10 mouse cellular contexts compared by ENCODE assay signal in the genomic region with DNA sequence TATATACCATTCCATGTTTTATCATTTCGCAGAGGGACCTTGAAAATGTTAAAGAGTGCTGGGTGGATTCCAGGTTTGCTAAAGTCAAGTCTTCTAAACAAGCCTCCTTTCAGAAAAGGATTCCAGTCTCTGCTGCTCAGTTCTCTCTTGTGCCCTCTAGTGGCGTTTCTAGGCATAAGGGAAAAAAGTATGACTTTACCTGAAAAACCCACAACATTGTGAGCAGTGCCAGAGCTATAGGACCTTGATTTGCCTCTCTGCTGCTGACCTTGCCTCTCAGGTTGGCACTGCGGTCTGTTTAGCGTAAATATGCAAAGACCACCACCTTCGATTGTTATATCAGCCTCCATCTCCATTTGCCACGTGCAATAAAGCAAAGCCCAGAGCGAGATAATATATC. TPM values are rescaled to one million over a fixed set of nuclear protein-coding genes. Genes with fewer than 3 reads are reported as not detected.
DNase-seq lines count a peak whose midpoint lies in the region; ATAC-seq and TF ChIP-seq lines count a peak whose summit lies in the region.
"Had no signal": no experiment of that assay in that cellular context is flagged by ENCODE, and none has a peak within 500 bp of the region (broad histone marks: within the 10 kb centered on the region; RNA-seq: fewer than 3 reads in every experiment).

No protein-coding gene starts in this region.

- 61% methylated on average over 7 of the region's 7 CpGs for WGBS in lung, postnatal 0 days

- DNase-seq in layer of hippocampus, adult 2 months (ENCODE audit: low spot score in 2 of 2), result peak in 1 of 2 experiments; percentile 35
- no peak for DNase-seq in layer of hippocampus, adult 8-10 months (ENCODE audit: low spot score in 2 of 2)
- peak; percentile 16 for DNase-seq in MEL (ENCODE audit: low read depth, low spot score)
- DNase-seq in embryo, embryonic 10.5 days (ENCODE audit: low spot score), result peak; percentile 62
- peak; percentile 64 for DNase-seq in lung, postnatal 0 days (ENCODE audit: low spot score)
- no peak for DNase-seq in spleen, adult 12 weeks (ENCODE audit: low spot score)
- DNase-seq in left cerebral cortex, adult 8-10 months (ENCODE audit: low spot score in 2 of 2), result no peak
- no peak for DNase-seq in right cerebral cortex, postnatal 36 days (ENCODE audit: low spot score in 2 of 2)

- H3K9me3 ChIP-seq in MEL (replicated peaks; ENCODE audit: insufficient read depth, low read length), result no peaks in the 10 kb centered on the region
- H3K9me3 ChIP-seq in lung, postnatal 0 days (ENCODE audit: low read length), result no peaks in the 10 kb centered on the region
- H3K9me3 ChIP-seq: embryonic facial prominence, embryonic 13.5 days; limb, embryonic 15.5 days had no signal

- no peak overlapping the region for H3K4me3 ChIP-seq in layer of hippocampus, adult 2 months
- no peak overlapping the region for H3K4me3 ChIP-seq in MEL (ENCODE audit: control insufficient read depth in 1 of 2, insufficient read depth in 1 of 2, low read depth in 2 of 2, low read length in 2 of 2)
- H3K4me3 ChIP-seq in lung, postnatal 0 days (ENCODE audit: low read depth, low read length), result no peak overlapping the region
- H3K4me3 ChIP-seq: embryonic facial prominence, embryonic 13.5 days; limb, embryonic 15.5 days had no signal

- no peaks in the 10 kb centered on the region for H3K27me3 ChIP-seq in MEL (ENCODE audit: control insufficient read depth in 1 of 2, insufficient read depth in 2 of 2, low read length in 2 of 2)
- H3K27me3 ChIP-seq in lung, postnatal 0 days (replicated peaks; ENCODE audit: insufficient read depth, low read length), result no peaks in the 10 kb centered on the region
- H3K27me3 ChIP-seq: embryonic facial prominence, embryonic 13.5 days; limb, embryonic 15.5 days had no signal

- peak; percentile 84 for TF ChIP-seq CTCF in layer of hippocampus, adult 2 months (conservative IDR thresholded peaks at IDR 0.05)
- peak; percentile 5 to 45 (median 43); a peak in 5 of 6 replicates for TF ChIP-seq CTCF in MEL (IDR thresholded peaks at IDR 0.05 in 2 of 3, conservative IDR thresholded peaks at IDR 0.05 in 1 of 3; ENCODE audit: control insufficient read depth in 1 of 3, insufficient read depth in 1 of 3, low read depth in 2 of 3, low read length in 3 of 3, poor library complexity in 1 of 3, severe bottlenecking in 1 of 3)
- peak; percentile 77 for TF ChIP-seq CTCF in lung, postnatal 0 days (IDR thresholded peaks at IDR 0.05)

- H3K9ac ChIP-seq in MEL (ENCODE audit: control insufficient read depth, low read depth, low read length, poor library complexity, severe bottlenecking), result no peak overlapping the region
- H3K9ac ChIP-seq in lung, postnatal 0 days (replicated peaks; ENCODE audit: low read depth), result no peak overlapping the region
- H3K9ac ChIP-seq: embryonic facial prominence, embryonic 13.5 days; limb, embryonic 15.5 days had no signal

- H3K4me1 ChIP-seq in MEL (ENCODE audit: control insufficient read depth in 1 of 2, insufficient read depth in 2 of 2, low read length in 2 of 2), result no peaks in the 10 kb centered on the region
- H3K4me1 ChIP-seq in lung, postnatal 0 days (ENCODE audit: insufficient read depth, low read depth, low read length), result no peaks in the 10 kb centered on the region
- H3K4me1 ChIP-seq: embryonic facial prominence, embryonic 13.5 days; limb, embryonic 15.5 days had no signal

- H3K36me3 ChIP-seq in MEL (ENCODE audit: control insufficient read depth in 1 of 2, insufficient read depth in 2 of 2, low read length in 2 of 2), result no peaks in the 10 kb centered on the region
- no peaks in the 10 kb centered on the region for H3K36me3 ChIP-seq in lung, postnatal 0 days (ENCODE audit: insufficient read depth, low read length)
- H3K36me3 ChIP-seq: embryonic facial prominence, embryonic 13.5 days; limb, embryonic 15.5 days had no signal

- no peak for TF ChIP-seq POLR2A in MEL (IDR thresholded peaks at IDR 0.05; ENCODE audit: control insufficient read depth in 1 of 2, insufficient read depth in 1 of 2, low read depth in 1 of 2, low read length in 2 of 2, poor library complexity in 1 of 2)

- H3K4me2 ChIP-seq in lung, postnatal 0 days (replicated peaks; ENCODE audit: low read depth, low read length), result no peak overlapping the region
- H3K4me2 ChIP-seq: embryonic facial prominence, embryonic 13.5 days; limb, embryonic 15.5 days had no signal

- H3K79me2 ChIP-seq in MEL (ENCODE audit: control insufficient read depth, insufficient read depth, low read length, poor library complexity), result no peaks in the 10 kb centered on the region

- peak; percentile 10 for TF ChIP-seq RAD21 in MEL (IDR thresholded peaks at IDR 0.05; ENCODE audit: low read depth, low read length)

- no peak for TF ChIP-seq EP300 in MEL (IDR thresholded peaks at IDR 0.05; ENCODE audit: low read depth in 1 of 2, low read length in 2 of 2)
- no peak for TF ChIP-seq EP300 in lung, postnatal 0 days (IDR thresholded peaks at IDR 0.05)

- H3K27ac ChIP-seq in layer of hippocampus, adult 2 months, result no peak overlapping the region
- H3K27ac ChIP-seq in MEL (ENCODE audit: control insufficient read depth, low read depth, low read length), result no peak overlapping the region
- no peak overlapping the region for H3K27ac ChIP-seq in lung, postnatal 0 days (ENCODE audit: low read length)
- H3K27ac ChIP-seq: embryonic facial prominence, embryonic 13.5 days; limb, embryonic 15.5 days had no signal

- no peak for ATAC-seq in lung, postnatal 0 days

TF ChIP-seq in MEL, 35 proteins besides CTCF, POLR2A, EP300 and RAD21:
- TF ChIP-seq SMC3 (IDR thresholded peaks at IDR 0.05; ENCODE audit: low read depth, low read length) (peak; percentile 33), SIN3A (IDR thresholded peaks at IDR 0.05; ENCODE audit: low read length) (no peak), USF1 (IDR thresholded peaks at IDR 0.05; ENCODE audit: low read depth, low read length) (no peak), CHD1 (IDR thresholded peaks at IDR 0.05; ENCODE audit: low read depth, low read length) (no peak), MAZ (IDR thresholded peaks at IDR 0.05; ENCODE audit: low read depth, low read length) (no peak)

RNA-seq across cellular contexts. Expression of gene Rhobtb1, which starts 13.9 kb away (rescaled TPM):
- 1 to 10 TPM; 3.8 to 5.9 TPM for total RNA-seq in layer of hippocampus, adult 2 months (2021)
- 1 to 10 TPM; 5.2 to 5.8 (median 5.4) TPM for total RNA-seq in layer of hippocampus, adult 8-10 months (2022)
- not detected in 2 replicates for total RNA-seq in MEL (2012; rRNA removed)
- polyA plus RNA-seq in MEL (2012; ENCODE audit: insufficient read depth in 1 of 2, insufficient read length in 2 of 2, low read depth in 1 of 2, low replicate concordance in 2 of 2, missing spikeins in 1 of 2), result not detected
- polyA plus RNA-seq in lung, postnatal 0 days (2015; fragmentation: Nextera tagmentation; extraction: Ambion mirVana), result 12.7 and 15.2 TPM in 2 replicates
- total RNA-seq in left cerebral cortex, adult 8-10 months (2022), result 1 to 10 TPM; 5.7 to 9.0 (median 6.8) TPM

RNA-seq across cellular contexts. Expression of gene A930033H14Rik, which starts 47.8 kb away (rescaled TPM):
- total RNA-seq in layer of hippocampus, adult 2 months (2021), result 1 to 10 TPM; 2.6 to 2.8 TPM
- 1 to 10 TPM; 2.0 to 2.9 (median 2.2) TPM for total RNA-seq in layer of hippocampus, adult 8-10 months (2022)
- total RNA-seq in MEL (2012; rRNA removed), result not detected in 2 replicates
- not detected for polyA plus RNA-seq in MEL (2012; ENCODE audit: insufficient read depth in 1 of 2, insufficient read length in 2 of 2, low read depth in 1 of 2, low replicate concordance in 2 of 2, missing spikeins in 1 of 2)
- 0.90 and 1.00 TPM in 2 replicates for polyA plus RNA-seq in lung, postnatal 0 days (2015; fragmentation: Nextera tagmentation; extraction: Ambion mirVana)
- 1 to 10 TPM; 2.3 to 3.3 (median 2.9) TPM for total RNA-seq in left cerebral cortex, adult 8-10 months (2022)

Comparison
In these comparisons a context has a peak if more than half of its experiments do, and no peak if none do; other contexts are left out.
1. DNase-seq: peak in MEL (single experiment), embryo, embryonic 10.5 days (single experiment) and lung, postnatal 0 days (single experiment); none in layer of hippocampus, adult 8-10 months (0 of 2), spleen, adult 12 weeks (single experiment), left cerebral cortex, adult 8-10 months (0 of 2) and right cerebral cortex, postnatal 36 days (0 of 2).
2. Peak in every context shown above with its lines, with median percentiles within 50 percentile points of each other: CTCF ChIP-seq.